Mouse (Mus musculus) mouse trophoblast stem cell (cell line): ENCODE measurements around the gene Ccdc114.

Experiments used
- in situ Hi-C, 2 experiments: fragments of 300-500 bp; cut with MseI, MboI; formaldehyde crosslinking; loops; 2 replicates in 1 of 2; 3 replicates in 1 of 2; pipeline ENCODE4 v1.15.1; 2025

Gene Ccdc114

DNA sequence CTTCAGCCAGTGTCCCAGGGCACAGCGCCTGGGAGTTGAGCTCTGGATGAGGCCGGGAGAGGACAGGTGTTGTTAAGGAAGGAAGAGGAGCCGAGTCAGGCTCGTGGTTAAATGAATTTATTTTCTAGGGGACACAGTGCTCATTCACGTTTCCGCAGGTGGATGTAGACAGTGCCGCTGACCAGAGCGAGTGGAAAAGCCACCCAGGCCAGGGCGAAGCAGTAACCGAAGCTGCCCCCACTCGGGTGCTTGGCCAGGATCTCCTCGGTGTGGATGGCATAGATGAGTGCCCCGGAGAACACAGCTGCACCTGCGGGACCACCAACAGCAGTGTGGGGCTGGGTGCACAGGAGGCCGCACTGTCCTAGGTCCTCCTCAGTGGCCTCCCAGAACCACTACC, 5.9 kb upstream of the Ccdc114 start:
- in situ Hi-C loops: no loop called here

DNA sequence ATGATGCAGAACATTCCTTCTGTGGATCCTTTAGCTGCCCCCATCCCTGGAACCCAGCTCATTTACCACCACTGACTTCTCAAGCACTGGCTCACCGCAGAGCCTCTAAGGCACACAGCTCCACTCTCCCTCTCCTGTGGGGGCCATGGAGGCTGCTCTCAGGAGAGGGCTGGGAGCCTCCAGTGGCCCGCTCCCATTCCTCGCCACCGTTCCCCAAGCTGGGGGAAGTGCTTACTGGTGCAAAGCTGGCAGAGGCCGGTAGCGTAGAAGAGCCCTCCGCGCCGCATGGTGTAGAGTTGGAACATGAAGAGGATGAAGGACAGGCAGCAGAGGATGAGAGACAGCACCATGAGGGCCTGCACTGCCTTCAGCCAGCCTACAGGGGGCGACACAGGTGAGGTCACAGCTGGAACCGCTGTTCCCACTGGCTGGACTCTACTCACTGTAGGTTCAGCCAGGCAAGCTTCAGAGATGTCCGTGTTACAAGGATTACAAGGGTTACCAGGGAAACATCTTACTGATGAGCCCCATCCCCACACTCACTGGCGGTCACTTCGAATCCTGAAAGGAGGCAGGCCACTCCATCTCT, 4.7 kb upstream of the Ccdc114 start:
- in situ Hi-C loops: no loop called here

DNA sequence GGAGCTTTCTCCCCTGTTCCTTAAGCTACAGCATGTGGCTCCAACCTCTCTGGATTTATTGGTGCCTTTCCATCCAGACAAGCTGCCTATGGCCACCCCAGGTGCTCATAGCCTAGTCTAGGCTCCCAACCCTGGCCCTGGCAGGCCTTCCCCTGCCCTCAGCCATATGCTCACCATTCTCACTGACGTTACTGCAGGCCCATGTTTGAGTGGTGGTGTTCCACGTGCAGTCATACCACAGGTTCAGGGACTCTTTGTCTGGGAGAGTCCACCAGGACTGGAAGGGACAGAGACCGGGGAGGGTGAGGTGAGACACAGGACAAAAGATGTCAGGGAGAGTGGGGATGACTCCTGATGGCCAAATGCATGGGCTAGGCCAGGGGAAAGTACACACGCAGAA, 4.1 kb upstream of the Ccdc114 start:
- in situ Hi-C loops: no loop called here

DNA sequence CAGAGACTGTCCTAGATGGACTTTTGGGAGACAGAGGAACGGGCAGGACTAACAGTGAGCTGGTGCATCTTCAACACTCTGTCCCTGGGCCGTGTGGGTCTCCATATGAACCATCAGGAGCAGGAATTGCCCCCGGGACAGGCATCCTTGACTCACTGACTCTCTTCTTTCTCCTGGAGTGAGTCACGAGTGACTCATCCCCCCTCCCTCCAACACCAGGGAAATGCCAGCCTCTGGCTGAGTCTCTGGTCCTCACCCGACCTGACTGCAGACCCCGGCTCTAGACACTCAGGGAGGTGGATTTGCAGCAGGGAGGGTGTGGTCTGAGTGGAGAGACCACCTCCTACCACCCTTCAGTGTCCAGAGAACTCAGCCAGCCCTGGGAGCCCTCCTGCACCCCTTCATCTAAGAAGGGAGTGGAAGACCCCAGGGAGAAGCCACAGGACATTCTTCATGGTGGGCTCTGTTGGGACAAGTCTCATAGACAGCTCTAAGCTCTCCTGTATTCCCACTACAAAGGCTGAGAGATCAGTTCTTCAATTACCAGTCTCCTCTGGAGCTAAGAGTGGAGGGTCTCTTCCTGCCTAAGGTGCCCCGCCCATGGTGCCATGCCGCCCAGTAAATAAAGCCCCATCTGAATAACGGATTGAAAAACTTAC, 3.2 kb upstream of the Ccdc114 start:
- in situ Hi-C loops: no loop called here

DNA sequence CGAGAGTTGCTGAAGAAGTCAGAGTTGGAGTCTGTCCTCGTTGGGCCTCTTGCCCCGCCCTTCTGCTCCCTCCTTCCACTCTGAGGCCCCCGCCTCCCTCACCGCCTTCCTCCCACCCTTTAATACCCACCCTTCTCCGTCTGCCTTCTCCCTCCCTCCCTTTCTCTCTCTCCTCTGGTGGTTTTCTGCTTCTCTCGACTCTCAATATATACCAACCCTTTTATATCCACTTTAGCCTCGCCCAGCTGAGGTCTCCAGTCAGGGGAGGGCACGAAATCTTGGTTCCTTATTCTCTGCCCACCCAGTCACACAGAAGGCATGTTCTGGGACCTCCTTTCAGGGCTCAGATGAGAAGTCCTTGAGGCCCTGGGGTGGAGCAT, 2.6 kb upstream of the Ccdc114 start, which contains the start of gene Emp3:
Gene Emp3 (minus strand): TSS at position 163 of the 380 bp plus-strand sequence.
- in situ Hi-C loops: no loop called here

DNA sequence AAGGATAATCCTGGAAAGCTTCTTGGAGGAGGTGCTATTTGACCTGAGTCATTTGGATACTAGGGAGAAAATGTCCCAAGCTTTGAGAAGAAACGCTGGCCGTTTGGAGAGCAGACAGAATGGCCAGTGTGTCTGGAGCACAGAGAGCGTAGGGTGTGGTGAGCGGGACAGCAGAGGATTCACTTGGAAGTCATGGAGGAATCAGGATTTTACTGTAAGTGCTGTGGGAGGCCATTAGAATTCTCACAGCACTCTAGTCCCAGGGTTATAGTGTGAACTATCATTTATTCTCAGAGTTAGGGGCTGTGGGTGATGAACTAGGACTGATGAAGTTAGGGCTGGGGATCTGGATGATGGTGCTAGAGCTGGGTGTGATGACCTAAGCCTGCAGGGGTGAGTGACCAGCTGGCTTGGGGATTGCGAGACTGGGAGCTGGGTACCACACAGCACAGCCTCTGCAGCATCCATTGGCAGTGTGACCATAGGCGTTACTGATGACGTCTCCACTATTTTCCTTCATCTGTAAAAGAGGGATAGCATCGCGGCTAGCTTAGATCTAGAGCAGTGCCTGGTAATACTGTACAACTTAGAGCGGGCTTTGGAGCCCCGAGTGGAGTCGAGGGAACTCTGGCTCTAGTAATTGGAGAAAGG, 1.8 kb upstream of the Ccdc114 start:
- in situ Hi-C loops: no loop called here

DNA sequence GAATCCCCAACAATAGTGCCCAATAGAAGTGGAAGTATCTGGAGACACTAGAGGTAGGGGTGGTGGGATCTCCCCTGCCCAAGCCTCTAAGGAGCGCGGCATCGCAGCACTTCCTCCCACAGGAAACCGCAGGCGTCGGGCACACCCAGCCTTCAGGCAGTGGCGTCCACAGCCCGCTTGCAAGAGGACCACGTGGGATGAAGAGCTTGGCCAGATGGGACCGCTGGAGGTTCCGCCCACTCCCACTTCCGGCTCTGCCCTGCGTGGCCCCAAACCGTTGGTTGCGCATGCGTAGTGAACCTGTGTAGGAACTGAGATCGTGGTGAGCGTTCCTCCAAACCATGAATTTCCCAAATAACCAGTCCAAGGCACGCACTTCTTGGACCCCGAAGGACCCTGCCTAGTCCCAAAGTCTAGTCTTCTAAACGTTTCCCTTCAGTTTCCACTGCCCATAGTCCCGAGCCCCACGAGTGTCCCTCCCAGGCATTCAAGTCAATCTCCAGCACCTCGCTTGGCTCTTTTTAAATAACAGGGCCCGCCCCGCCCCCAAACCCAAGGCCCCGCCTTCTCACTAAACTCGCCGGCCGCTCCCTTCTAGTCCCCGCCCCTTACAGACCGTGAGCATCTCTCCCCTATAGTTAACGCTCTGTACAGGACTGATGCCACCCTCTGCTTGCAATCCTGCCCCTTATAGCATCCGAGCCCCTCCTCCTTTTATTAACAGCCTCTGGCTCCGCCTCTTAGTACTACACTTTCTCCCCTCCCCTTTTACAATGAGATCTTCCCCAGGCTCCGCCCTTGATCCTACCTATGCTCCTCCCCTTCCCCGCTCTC, 727 bp upstream of the Ccdc114 start:
- in situ Hi-C loops: no loop called here

DNA sequence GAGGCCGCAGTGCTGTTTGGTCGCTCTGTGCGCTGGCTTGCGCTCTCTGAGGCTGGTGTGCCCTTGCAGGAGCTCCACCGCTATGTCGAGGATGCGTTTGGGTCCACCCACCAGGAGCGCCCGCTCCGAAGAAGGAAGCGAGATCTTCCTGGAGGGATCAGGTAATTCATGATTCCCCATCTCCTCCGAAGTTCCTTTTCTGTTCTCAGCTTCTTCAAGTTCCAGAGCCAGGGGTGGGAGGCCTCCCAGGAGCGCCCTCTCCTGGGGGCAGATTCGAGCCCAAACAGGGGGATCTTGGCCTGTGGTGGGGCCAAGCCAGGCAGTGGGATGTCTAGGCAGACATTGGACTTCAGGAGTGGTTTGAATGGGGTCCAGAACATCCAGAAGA, 551 bp downstream of the Ccdc114 start:
- in situ Hi-C loops: no loop called here

DNA sequence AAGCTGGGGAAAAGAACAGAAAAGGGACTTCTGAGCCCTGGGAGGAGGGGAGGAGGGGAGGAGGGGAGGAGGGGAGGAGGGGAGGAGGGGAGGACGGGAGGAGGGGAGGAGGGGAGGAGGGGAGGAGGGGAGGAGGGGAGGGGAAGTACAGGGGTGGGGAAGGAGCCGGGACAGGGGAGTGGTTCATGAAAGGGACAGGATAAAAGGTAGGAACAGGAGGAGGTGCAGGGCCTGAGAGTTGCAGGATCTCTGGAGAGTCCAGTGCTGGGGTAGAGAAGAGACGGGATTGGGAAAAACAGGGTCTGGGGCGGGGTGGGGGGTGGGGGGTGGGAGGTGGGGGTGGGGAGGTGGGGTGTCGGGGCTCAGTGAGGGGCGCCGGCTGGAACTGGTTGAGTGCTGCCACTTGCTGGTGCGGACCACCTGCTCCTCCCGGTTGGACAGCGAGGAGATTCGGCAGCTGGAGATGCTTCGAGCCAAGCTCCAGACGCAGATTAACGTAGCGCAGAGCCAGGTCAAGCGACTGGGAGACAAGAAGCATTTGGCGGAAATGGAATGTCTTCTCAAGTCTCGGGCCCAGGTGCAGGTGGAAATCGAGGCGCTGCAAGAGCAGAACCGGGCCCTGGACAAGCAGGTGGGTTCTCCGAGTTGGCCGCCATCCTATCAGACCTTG, 4.9 kb downstream of the Ccdc114 start:
- in situ Hi-C loops: no loop called here

DNA sequence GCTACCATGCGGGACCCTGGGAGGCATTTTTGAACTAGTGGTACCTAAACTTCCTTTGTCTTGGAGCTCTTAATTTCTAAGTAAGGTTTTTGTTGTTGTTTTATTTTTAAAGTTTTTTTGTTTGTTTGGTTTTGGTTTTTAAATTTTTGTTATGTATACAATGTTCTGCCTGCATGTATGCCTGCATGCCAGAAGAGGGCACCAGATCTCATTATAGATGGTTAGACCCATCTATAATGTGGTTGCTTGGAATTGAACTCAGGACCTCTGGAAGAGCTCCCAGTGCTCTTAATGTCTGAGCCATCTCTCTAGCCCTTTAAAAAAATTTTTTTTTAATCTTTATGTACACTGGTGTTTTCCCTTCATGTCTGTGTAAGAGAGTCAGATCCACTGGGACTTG, 5.8 kb downstream of the Ccdc114 start:
- in situ Hi-C loops: loop anchor here in 1 of 2 experiments (10.0 kb wide), 1 partner anchor 195 kb away; no protein-coding TSS in a partner anchor

DNA sequence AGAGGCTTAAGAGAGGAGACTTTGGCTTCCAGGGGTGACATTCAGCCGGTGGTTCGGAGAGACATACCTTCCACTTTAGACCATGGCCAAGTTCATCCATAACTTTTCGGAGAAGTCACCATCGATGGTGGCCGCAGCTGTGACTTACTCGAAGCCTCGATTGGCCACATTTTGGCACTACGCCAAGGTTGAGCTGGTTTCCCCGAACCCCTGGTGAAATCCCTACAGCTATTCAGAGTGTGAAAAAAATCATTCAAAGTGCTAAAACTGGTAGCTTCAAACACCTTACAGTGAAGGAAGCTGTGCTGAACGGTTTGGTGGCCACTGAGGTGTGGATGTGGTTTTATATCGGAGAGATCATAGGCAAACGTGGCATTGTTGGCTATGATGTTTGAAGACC, 9.9 kb downstream of the Ccdc114 start:
- in situ Hi-C loops: loop anchor here in 1 of 2 experiments (10.0 kb wide), 1 partner anchor 199 kb away; no protein-coding TSS in a partner anchor

DNA sequence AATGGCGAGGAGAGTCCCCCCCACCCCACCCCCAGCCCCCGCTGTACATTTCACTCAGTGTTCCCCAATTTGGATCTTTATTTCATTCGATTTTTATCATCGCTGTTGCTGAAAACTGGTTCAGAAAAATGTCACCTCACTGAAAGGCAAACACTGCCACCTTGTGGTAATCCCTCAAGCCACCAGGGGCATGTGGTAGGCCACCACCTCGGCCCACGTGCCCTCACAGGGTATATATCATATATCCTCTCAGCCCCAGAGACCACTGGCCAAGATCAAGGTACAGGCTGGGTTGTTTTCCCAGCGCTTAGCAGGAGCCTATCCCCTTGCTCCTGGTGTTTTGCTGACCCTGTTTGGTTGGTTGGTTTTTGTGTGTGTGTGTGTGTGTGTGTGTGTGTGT, 11.2 kb downstream of the Ccdc114 start:
- in situ Hi-C loops: loop anchor here (5.0 to 10.0 kb wide), 2 partner anchors 77 to 200 kb away; no protein-coding TSS in a partner anchor

DNA sequence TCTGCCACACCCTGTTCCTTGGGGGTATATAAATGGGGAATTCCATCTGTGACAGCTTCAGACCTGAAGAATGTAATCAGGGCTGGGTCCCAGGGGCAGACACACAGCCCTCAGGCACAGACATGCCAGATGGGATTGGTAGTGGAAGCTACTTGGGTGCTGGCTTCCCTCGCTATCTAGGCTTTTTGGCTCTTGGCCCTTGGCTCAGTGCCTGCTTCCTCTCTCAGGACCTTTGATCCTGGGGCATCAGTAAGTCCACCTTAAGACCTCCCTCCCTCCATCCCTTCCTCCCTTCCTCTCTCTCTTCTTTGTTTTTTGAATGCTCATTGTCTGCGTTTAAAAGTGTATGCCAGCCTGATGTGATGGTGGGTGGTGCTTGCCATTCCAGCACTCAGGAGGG, 16.0 kb downstream of the Ccdc114 start:
- in situ Hi-C loops: loop anchor here (5.0 to 10.0 kb wide), 2 partner anchors 72 to 205 kb away; no protein-coding TSS in a partner anchor

DNA sequence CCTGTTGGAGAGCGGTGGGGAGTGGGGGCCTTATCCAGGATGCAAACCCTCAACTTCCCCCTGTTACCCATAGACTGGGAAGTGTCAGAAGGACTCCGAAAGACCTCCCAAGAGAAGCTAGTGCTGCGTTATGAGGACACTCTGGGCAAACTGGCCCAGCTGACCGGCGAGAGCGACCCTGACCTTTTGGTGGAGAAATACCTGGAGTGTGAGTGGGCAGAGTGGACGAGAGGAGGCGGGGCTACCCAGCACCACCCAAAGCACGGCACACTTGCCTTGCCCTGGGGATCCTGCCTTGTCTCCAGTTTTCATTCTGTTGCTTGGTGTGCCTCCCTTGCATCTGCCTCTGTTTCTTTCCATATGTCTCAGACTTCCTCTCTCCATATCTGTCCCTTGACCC, 18.1 kb downstream of the Ccdc114 start:
- in situ Hi-C loops: loop anchor here in 1 of 2 experiments (5.0 kb wide), 1 partner anchor 70 kb away; no protein-coding TSS in a partner anchor

DNA sequence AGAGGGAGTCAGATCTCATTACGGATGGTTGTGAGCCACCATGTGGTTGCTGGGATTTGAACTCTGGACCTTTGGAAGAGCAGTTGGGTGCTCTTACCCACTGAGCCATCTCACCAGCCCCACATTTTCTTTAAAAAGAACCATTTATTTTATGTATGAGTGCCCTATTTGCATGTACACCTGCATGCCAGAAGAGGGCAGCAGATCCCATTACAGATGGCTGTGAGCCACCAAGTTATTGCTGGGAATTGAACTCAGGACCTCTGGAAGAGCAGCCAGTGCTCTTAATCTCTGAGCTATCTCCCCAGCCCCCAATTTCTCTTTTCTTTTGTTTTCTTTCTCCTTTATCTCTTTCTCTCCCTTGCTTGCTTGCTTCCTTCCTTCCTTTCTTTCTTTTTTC, 19.4 kb downstream of the Ccdc114 start:
- in situ Hi-C loops: loop anchor here in 1 of 2 experiments (5.0 kb wide), 1 partner anchor 69 kb away; no protein-coding TSS in a partner anchor

DNA sequence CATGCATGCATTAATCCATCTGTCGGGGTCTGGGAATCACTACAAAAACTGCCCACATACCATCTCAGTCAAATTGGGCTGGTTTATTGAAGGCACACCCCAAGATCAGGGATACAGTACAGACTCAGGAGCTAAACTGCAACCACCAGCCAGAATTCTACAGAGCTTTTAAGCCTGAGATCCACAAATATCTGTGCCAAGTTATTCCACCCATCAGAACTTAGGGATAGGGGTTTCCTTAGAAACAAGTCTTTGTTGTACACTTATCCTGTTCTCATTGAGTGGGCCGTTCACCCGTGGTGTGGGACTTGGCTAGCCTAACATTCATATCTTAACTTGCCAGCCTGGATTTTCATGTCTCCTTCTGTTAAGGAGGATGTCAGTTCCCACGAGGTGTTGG, 25.2 kb downstream of the Ccdc114 start:
- in situ Hi-C loops: no loop called here

DNA sequence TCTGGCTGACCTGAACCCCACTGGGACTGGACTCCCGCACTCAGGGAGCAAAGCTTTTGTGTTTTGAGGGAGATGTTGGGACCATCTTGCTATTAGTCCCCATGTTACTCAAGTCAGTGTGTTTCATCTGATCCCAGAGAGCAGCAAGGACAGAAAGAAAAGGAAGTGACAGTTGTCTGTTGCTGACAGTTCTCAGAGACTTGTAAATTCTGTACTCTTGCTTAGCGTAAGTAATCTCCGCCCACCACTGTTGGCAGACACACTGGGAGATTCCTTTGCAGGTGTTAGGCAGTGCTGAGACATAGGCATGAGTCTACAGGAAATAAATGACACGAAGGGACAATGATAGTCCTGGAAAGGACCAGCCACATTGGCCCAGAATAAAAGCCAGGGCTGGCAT, 32.7 kb downstream of the Ccdc114 start:
- in situ Hi-C loops: no loop called here

DNA sequence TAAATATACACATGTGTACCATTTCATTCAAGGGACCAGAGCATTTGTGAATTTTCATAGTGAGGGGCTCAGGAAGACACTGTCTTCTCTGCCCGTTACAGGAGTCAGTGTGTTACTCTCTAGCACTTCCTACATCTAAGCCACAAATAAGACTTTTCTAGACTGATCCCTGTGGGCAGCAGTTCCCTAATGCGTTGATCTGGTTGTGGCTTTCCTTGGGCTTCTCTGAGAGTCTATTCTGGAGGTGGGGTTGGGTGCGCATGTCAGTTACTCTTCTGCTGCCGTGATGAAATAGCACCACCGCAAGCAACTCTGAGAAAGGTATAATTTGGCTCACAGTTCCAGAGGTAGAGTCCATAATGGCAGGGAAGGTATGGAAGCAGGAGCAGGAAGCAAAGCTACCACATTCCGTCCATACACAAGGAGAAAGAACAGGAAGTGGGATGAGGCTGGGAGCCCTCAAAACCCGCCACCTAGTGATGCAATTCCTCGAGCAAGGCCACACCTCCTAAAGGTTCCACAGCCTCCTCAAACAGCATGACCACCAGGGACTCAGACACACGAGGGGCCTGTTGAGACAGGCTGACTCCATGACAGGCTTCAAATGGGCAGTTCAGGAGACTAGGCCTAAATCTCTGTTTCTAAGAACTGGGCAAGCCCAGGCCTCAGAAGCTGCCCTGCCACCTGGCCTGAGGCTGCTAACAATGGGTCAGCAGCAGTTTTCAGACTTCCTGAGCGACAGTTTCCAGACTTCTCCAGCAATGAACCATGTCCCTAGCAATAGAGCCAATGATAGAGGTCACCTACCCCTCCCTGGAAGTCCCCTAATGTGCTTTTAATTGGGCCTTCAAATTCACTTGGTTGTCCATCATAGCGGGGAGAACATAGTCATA, 48.2 kb downstream of the Ccdc114 start:
- in situ Hi-C loops: no loop called here

DNA sequence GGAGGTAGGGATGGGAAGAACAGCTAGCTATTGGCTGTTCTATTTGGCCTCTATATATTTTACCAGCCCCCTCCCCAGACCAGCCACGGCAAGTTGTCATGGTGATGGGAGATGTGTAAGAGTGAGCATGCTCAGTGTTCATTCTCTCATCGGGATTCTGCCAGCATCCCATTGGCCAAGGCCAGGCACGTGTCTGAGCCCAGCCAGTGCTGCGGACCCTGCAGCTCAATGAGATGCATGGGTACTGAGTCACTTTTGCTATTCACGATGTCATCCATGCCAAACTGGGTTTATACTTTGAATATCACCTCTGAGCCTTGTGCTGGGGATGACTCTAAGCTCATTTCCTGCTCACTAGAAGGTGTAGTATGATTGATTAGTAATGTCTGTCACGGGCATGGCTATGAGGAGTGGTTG, 49.4 kb downstream of the Ccdc114 start:
- in situ Hi-C loops: no loop called here

DNA sequence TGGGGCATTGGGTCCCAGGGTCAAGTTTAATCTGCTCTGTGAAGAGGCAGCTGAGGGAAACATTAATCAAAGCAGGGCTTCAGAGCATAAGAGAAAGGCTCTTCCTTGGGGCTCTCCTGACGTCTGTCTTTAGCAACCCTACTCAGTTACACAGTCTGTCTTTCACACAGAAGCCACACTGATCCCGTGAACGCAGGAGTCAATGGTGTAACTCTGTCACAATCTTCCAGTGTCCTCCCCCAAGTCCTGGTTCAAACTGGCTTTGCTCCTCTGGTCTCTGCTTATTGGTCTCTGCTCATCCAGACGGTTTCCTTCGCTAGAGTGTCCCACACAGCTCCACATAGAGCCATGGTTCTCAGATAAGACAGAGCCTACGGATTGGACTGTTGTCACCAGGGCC, 50.2 kb downstream of the Ccdc114 start:
- in situ Hi-C loops: no loop called here
